Mouse (Mus musculus): ENCODE data around the gene Col19a1.
"Not testable (repeated sequence)": the region's sequence is repeated elsewhere in the genome, so short reads cannot be mapped to it uniquely, and the experiment has no call there.

Col19a1 gene

GRCm38 (mm10) chr1:24587141-24587541, at the start of gene Col19a1:
Gene Col19a1, minus strand, starts transcription at chr1:24587472.
- peak; percentile 70 to 75 for DNase-seq

- peak; percentile 63 to 77 for DNase-seq
Observed at GRCm38 (mm10) chr1:24633553-24634132, 46.4 kb upstream of the Col19a1 start.

DNA sequence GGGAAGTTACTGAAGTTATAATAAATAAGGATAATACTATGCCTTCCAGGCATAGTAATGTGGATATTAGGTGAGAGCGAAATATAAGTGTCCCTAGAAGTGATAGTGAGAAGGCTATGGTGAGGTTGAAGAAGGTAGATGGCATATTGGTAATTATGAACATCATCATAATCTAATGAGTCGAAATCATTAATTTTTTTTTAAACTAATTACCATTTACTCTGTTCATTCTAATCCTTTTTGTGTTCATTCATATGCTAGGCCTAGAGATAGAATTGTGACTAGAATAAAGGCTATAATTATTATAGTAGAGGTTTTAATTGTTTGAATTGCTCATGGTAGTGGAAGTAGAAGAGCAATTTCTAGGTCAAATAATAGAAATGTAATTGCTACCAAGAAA, 25.3 kb upstream of the Col19a1 start:
- DNase-seq: not testable (repeated sequence)

- no peak for DNase-seq
Observed at GRCm38 (mm10) chr1:24595096-24595495, 7.8 kb upstream of the Col19a1 start.

- peak; percentile 74 to 75 for DNase-seq
Observed at GRCm38 (mm10) chr1:24586370-24587140, 717 bp downstream of the Col19a1 start.

DNA sequence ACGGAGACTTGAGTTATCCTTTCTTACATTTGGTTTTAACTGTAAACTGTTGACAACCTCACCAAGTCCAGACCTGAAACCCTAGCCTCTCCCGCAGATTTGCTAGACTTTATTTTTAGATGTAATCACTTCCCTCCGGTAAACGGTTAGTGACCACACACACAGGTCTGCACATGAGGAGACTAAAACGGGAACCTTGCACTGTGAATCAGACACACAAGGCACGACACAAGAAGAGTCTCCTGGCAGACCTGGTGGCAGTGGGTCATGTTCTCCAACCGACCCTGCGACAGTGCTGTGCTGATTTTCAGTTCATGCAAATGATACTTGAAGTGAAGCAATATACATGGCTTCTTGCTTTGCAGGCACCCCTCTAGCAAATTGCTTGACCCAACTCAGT, 14.7 kb downstream of the Col19a1 start:
- no peak for DNase-seq

DNA sequence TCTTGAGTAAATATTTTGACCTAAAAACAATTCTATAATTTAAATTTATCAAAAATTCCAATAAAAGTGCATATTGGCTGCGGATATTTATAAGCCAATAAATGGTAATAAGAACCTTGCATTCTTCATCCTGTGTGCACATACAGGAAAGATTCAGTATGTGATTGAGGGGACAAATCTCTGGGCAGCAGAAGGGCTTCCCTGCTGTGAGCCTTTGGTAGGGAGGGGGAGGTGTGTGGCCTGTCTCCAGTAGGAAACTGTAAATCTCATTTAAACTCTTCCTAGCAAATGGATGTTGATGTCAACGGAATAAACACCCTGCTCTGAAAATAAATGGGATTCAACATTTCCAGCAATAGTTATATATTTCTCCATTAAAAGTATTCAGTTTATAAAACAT, 23.2 kb downstream of the Col19a1 start:
- peak; percentile 80 to 82 for DNase-seq

DNA sequence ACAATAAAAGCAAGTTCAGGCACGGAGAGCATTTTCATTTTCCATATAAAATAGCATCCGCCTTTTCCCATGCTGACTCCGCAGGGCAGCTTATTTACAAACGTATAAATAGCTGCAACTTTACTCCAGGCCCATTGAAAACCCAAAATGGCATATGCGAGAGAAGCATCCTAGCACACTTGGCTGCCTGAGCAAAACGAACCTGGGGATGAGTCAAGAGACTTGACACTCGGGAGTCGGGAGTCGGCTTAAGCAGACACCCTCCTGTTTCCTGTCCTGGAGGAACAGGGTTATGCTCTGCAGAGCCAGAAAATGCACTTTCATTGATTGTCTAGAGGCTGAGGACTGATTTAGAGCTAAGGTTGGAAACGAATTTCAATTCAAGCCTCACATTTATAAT, 29.3 kb downstream of the Col19a1 start:
- DNase-seq: no peak

- no peak for DNase-seq
Observed at GRCm38 (mm10) chr1:24553462-24553861, 33.8 kb downstream of the Col19a1 start.

DNA sequence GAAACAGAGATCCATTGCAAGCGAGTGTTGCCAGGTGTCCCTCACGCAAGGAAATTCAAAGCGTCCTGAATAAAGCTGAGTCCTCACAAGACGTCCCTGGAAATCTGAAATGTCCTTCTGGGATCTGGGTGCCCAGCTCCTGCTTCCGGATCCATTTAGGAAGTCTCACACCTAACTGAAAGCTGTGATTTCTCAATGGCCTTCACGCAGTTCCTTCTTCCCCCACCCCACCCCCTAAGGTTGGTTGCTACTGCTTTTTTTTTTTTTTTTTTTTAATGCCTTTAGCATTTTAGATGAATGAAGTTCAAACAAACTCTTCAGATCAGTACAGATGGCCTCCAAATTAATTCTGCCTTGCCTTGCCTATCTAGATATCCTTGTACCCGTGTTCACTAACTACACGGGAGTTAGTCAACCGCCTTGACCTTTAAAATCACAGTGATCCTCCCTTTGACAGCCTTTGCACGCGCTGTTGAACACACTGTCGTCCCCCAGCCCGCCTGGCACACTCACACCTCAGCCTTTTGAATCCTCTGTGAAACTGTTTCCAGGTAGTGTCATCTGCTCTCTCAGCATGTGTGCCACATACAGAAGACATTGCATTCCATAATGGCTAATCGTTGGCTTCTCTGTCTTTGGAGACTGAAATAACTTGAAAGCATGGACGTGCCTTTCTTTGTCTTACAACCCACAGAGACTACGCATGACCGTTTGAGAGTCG, 36.6 kb downstream of the Col19a1 start:
- peak; percentile 60 to 76 for DNase-seq

GRCm38 (mm10) chr1:24550031-24550430, 37.2 kb downstream of the Col19a1 start:
- peak; percentile 28 to 31 for DNase-seq

DNA sequence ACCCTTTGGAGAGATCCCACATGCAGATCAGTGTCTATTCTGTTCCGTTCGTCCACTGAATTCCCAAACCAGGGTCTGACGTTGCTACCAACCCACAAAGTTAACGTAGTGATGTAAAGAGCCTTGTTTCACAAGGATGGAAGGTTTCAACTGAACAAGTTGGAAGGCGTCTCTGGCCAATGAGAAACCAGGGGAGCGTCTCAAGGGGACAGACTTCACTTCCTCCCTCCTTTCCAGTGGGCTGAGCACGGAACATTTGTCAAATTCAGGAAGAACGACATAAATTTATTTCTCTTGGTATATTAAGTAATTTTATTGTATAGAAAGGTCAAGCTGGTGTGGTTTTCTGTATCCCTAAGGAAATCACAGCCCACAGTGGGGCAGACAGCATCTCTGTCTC, 38.2 kb downstream of the Col19a1 start:
- DNase-seq: no peak

DNA sequence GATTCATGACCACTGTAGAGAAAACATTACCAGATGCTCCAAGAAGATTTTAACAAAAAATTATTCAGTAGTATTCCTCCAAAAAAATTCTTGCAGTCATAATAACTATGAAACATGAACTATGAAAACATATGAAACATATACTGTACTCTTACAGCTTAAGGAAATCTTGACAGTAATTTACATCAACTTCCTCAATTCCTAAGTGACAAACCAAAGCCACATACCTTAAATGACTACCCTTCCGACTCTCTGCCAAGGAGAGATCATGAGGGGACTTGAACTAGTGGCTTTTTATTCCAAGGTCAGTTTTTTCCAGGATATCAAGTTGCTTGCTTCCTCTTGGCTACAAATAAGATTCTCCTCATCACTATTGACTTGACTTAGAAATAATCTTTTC, 39.7 kb downstream of the Col19a1 start:
- no peak for DNase-seq

- DNase-seq: peak; percentile 41 to 45
Observed at GRCm38 (mm10) chr1:24539852-24540251, 47.4 kb downstream of the Col19a1 start.

- no peak for DNase-seq
Observed at GRCm38 (mm10) chr1:24527194-24527593, 60.1 kb downstream of the Col19a1 start.

GRCm38 (mm10) chr1:24517462-24517861, 69.8 kb downstream of the Col19a1 start:
- peak; percentile 36 to 41 for DNase-seq

- peak; percentile 89 to 90 for DNase-seq
Observed at GRCm38 (mm10) chr1:24515341-24515740, 71.9 kb downstream of the Col19a1 start.

- no peak for DNase-seq
Observed at GRCm38 (mm10) chr1:24511536-24511935, 75.7 kb downstream of the Col19a1 start.

DNA sequence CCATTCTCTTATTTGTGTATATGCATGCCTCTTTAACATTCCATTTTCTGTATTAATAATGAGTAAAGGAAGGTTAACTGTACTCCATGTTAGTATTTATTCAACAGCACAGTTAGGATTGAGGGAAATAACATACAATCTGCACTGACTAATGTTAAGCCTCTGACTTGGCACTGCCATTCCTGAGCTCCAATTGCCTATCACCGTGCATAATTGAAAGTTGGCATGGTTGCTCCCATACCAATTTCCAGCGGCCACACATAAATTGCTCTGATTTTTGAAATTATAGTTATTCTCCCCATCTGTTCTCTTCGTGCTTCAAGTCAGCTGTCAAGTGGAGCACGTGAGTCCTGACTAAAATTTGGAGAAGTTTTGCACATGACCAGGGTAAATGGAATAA, 91.9 kb downstream of the Col19a1 start:
- peak; percentile 64 to 67 for DNase-seq

DNA sequence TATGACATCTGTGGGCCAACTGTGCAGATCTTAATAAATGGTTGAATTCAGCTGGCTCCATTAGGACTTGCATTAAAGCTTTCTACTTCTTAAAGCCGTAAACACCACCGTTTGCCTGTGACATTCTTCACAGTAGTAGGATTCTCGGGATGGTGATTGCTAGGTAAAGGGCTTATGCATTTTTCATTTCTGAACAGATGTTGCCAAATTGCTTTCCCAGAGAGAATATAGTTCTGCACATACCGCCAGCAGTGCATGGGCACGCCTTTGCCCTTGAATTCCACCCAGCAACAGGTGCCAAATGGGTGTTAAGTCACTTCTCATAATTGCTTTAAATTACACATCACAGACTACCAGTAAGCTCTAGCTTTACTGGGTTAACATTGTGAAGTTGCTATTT, 103.1 kb downstream of the Col19a1 start:
- no peak for DNase-seq

DNA sequence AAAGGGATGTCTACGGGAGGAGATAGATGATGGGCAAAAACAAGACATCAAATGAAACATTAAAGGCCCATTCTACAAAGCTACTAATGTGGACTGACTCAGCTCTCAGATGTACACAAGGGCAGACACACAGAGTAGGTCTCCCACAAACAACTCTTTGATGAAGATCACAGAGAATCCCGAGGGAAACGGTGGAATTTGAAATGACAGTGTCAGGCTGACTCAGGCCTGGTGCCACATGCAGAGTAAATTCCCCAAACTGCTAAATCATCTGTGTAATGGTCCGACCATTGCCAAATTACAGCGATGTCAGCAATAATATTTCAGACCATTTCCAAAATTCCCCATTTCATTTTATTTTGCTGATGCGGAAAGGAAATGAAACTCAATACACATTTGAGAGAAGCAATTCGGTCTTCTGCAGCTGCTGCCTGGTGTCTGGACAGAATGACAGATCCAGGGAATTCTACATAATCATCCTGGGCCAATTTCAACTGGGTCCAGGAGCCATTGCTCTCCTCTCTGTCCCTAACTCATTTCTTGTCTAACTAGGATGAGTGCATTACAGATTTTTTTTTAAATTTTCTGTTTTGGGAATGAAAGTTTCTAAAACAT, 116.1 kb downstream of the Col19a1 start:
- DNase-seq: no peak

DNA sequence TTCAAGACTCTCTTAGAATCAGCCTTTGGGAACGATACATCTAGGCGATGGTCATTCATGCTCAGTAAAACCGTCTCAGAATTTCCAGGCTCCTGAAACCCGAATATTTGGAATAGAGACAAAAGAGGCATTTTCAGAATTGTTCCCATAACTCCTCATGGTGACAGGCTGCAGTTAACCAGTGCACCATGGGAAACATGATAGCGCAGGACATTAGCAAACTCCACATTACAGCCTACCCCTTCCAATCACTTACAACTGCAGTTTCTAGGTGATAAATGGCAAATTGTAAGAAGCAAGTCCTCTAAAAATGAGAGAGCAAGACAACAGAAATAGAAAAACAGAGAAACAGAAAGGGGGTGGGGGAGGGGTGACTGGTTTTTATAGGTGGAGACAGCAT, 116.6 kb downstream of the Col19a1 start:
- no peak for DNase-seq

GRCm38 (mm10) chr1:24461305-24461887, 125.9 kb downstream of the Col19a1 start:
- no peak for DNase-seq
